Mouse (Mus musculus) forebrain, embryonic 14.5 days (tissue): ENCODE measurements around the gene Col15a1. TPM values are rescaled to one million over a fixed set of nuclear protein-coding genes. Genes with fewer than 3 reads are reported as not detected.

Source experiments
- ATAC-seq: fragments of 200-750 bp; cut with Nextera tagmentation; 2 replicates; pipeline ENCODE4 v1.8.0; 2017; ENCODE audit warnings: mild to moderate bottlenecking, moderate library complexity
- DNase-seq: peaks from one replicate; pipeline ENCODE4 v3.0.0-alpha.2; 2015; ENCODE audit warnings: low spot score
- H3K27ac ChIP-seq: fragments of 300-500 bp; sonication (generic); 2 replicates; pipeline ENCODE4 v1.5.1; 2014; ENCODE audit warnings: low read depth, mild to moderate bottlenecking, control low read depth, low read length, moderate library complexity
- H3K27me3 ChIP-seq: fragments of 300-500 bp; sonication (generic); replicated peaks from 2 replicates; pipeline ENCODE4 v1.6.1; 2014; ENCODE audit warnings: low read length, control low read depth, mixed read lengths; ENCODE audit not compliant: control insufficient read depth, insufficient read depth
- H3K36me3 ChIP-seq: fragments of 300-500 bp; sonication (generic); 2 replicates; pipeline ENCODE4 v1.6.1; 2014; ENCODE audit warnings: low read length, control low read depth; ENCODE audit not compliant: control insufficient read depth, insufficient read depth
- H3K4me1 ChIP-seq: fragments of 300-500 bp; sonication (generic); 2 replicates; pipeline ENCODE4 v1.6.1; 2014; ENCODE audit warnings: antibody characterized with exemption, low read length, control low read depth; ENCODE audit not compliant: control insufficient read depth, insufficient read depth
- H3K4me2 ChIP-seq: fragments of 300-500 bp; sonication (generic); 2 replicates; pipeline ENCODE4 v1.6.1; 2014; ENCODE audit warnings: mild to moderate bottlenecking, control low read depth, low read length
- H3K4me3 ChIP-seq: fragments of 300-500 bp; sonication (generic); 2 replicates; pipeline ENCODE4 v1.5.1; 2014; ENCODE audit warnings: low read depth, low read length, control low read depth
- H3K9ac ChIP-seq: fragments of 300-500 bp; sonication (generic); 2 replicates; pipeline ENCODE4 v1.6.1; 2014; ENCODE audit warnings: mild to moderate bottlenecking, low read length, control low read depth, moderate library complexity
- H3K9me3 ChIP-seq: fragments of 300-500 bp; sonication (generic); replicated peaks from 2 replicates; pipeline ENCODE4 v1.6.1; 2016; ENCODE audit warnings: low read length, control low read depth, mixed read lengths; ENCODE audit not compliant: control insufficient read depth
- WGBS: fragments of 180-500 bp; shearing (Covaris S2); extraction: QIAGEN DNeasy Blood & Tissue Kit; methylation state at CpG from one replicate; pipeline ENCODE4 v1.1.7; 2014; 5-methylcytosine and 5-hydroxymethylcytosine counted together
- polyA plus RNA-seq: library from polyadenylated mRNA; unstranded; fragments of >200 nt; fragmentation: Nextera tagmentation; extraction: Ambion mirVana; gene quantifications from 2 replicates; pipeline ENCODE4 v1.2.1, GENCODE M21; 2014

Col15a1 gene
- polyA plus RNA-seq, 1 experiment from 2014 or later: 1.9 TPM

DNA sequence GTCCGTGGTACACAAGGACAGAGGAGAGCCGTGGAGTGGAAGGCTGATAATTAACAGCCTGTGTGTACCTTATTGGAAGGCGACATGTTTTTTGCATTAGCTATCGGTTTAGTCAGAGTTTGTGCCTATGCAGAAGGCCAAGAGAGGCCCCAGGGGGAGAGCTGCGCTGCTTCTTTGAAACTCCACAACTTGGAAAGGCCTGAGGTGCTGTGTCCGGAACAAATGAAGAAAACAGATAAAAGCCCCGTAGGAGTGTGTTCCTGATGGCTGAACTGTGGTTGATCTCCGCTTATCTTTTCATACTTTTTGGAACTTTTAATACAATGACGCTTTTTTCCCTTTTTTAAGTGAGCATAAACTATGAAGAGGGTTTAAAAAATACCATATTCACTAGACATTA is 76.9 kb downstream of the Col15a1 start:
- ATAC-seq (no peak), DNase-seq (no peak)
- no peak overlapping the region for H3K27ac ChIP-seq
- H3K4me1 ChIP-seq: no peaks in the 10 kb centered on the region
- no peak overlapping the region for H3K4me2 ChIP-seq
- 73% methylated on average over 9 of the region's 9 CpGs for WGBS
- no peaks in the 10 kb centered on the region for H3K9me3 ChIP-seq
- no peaks in the 10 kb centered on the region for H3K36me3 ChIP-seq
- H3K4me3 ChIP-seq: no peak overlapping the region
- H3K9ac ChIP-seq: no peak overlapping the region
- no peaks in the 10 kb centered on the region for H3K27me3 ChIP-seq

DNA sequence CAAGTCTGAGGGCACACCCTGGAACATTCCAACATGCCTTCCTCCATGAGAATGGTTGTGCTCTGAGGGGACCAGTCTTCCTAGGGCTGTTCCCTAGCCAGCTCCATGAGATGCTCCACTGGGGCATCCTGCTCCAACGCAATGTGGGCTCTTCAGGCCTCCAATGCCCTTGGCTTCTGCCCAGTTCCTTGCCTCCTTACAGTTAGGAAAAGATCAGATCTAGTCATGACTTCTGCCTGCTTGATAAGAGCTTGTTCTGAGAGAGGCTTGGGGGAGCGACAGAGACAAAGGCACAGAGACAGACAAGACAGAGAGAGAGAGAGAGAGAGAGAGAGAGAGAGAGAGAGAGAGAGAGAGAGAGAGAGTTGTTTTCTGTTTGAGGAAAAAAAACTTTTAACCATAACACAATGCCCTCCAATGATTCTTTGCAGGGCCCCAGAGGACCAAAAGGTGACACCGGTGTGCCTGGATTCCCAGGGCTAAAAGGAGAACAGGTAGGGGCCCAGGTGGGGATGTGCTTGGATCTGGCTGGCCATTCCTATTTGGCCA is 78.7 kb downstream of the Col15a1 start:
- H3K4me1 ChIP-seq: no peaks in the 10 kb centered on the region
- DNase-seq (no peak), ATAC-seq (no peak)
- no peaks in the 10 kb centered on the region for H3K36me3 ChIP-seq
- H3K27ac ChIP-seq: no peak overlapping the region
- WGBS: 87% methylated on average over 3 of the region's 3 CpGs
- H3K9ac ChIP-seq: no peak overlapping the region
- H3K9me3 ChIP-seq: no peaks in the 10 kb centered on the region
- no peaks in the 10 kb centered on the region for H3K27me3 ChIP-seq
- no peak overlapping the region for H3K4me2 ChIP-seq
- H3K4me3 ChIP-seq: no peak overlapping the region

DNA sequence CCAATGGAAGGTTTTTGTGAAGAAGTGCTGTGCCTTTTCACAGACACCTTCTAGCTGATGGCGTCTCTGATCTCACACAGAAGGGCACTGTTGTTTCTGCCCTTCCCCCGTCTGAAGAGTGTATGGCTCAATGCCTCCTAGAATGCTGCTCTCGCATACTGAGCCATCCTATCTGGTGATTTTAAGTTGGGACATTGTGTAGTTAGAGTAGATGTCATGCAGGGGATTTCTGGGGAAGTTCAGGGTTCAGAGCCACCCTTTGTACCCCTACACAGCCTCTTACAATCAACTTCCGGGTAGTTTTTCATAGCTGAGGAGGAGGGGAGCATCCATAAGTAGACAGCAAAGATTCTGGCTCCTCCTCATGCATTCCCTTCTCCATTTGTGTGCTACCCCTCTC is 79.5 kb downstream of the Col15a1 start:
- H3K27ac ChIP-seq: no peak overlapping the region
- no peak for DNase-seq
- H3K4me2 ChIP-seq: no peak overlapping the region
- no peak overlapping the region for H3K4me3 ChIP-seq
- H3K4me1 ChIP-seq: no peaks in the 10 kb centered on the region
- 61% methylated on average over 4 of the region's 4 CpGs for WGBS
- no peaks in the 10 kb centered on the region for H3K27me3 ChIP-seq
- no peaks in the 10 kb centered on the region for H3K9me3 ChIP-seq
- no peak for ATAC-seq
- H3K9ac ChIP-seq: no peak overlapping the region
- no peaks in the 10 kb centered on the region for H3K36me3 ChIP-seq

DNA sequence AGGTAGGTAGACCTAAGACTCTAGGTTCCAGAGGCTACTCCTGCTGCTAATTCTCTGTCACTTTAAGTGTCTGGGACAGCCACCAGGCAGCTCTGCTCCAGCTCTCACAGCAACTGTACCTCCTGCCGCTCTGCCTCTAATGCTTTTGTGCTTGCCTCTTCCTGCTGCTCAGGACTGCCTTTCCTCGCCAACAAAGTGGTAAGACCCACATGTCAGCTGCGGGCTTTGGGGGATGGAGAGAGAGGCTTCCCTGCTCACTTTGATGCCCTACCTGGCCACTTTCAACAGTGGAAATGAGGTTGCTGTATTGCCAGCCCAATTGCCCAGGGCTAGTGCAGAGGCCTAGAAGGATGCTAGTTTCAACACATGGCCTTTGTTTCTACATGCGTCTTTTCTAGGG is 80.3 kb downstream of the Col15a1 start:
- Histone ChIP-seq H3K4me3 (no peak overlapping the region), H3K36me3 (no peaks in the 10 kb centered on the region), H3K4me2 (no peak overlapping the region), H3K27ac (no peak overlapping the region), H3K9me3 (no peaks in the 10 kb centered on the region), H3K27me3 (no peaks in the 10 kb centered on the region), H3K9ac (no peak overlapping the region), H3K4me1 (no peaks in the 10 kb centered on the region)
- DNase-seq (no peak), ATAC-seq (no peak)
- 27% methylated on average over 4 of the region's 4 CpGs for WGBS

DNA sequence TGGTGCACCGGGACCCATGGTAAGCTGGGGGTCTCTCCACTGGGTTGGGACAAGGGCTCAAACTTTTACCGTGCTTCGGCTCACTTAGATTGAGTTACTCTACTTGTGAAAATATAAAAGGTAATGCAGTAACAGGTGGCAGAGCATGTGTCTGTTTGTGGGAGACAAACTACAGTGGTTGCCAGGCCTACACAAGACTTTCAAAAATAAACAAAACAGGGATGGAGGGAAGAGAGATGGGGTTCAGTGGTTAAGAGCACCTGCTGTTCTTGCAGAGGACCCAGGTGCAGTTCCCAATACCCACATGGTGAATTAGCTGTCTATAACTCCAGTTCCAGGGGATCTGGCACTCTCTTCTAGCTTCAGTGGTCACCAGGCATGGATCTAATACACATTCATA is 81.6 kb downstream of the Col15a1 start:
- Histone ChIP-seq H3K9me3 (no peaks in the 10 kb centered on the region), H3K4me1 (no peaks in the 10 kb centered on the region), H3K27ac (no peak overlapping the region), H3K4me2 (no peak overlapping the region), H3K27me3 (no peaks in the 10 kb centered on the region), H3K4me3 (no peak overlapping the region), H3K9ac (no peak overlapping the region), H3K36me3 (no peaks in the 10 kb centered on the region)
- no peak for ATAC-seq
- DNase-seq: no peak
- 97% methylated on average over 3 of the region's 3 CpGs for WGBS

DNA sequence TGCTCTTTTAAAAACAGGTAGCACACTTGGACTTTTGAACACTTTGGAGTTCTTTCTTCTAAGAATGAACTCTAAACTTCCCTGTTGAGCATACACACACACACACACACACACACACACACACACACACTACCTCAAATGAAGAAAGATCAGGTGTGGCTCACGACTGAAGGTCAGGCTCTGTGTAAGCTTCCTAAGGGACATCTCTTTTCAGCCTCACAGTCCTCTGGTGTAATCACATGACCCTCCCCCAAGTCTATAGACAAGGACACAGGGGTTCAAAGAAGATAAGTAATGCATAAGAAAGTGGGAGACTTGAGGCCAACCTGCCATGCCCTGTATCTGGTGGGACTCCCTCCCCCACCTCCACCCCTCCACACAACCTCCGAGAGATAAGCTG is 82.5 kb downstream of the Col15a1 start:
- no peak overlapping the region for H3K4me3 ChIP-seq
- DNase-seq (no peak), ATAC-seq (no peak)
- WGBS: 78% methylated on average over 2 of the region's 2 CpGs
- H3K9ac ChIP-seq: no peak overlapping the region
- H3K27me3 ChIP-seq: no peaks in the 10 kb centered on the region
- H3K4me1 ChIP-seq: no peaks in the 10 kb centered on the region
- H3K9me3 ChIP-seq: no peaks in the 10 kb centered on the region
- no peak overlapping the region; the same call in 1 of the 2 replicates for H3K27ac ChIP-seq
- H3K4me2 ChIP-seq: no peak overlapping the region
- H3K36me3 ChIP-seq: no peaks in the 10 kb centered on the region

DNA sequence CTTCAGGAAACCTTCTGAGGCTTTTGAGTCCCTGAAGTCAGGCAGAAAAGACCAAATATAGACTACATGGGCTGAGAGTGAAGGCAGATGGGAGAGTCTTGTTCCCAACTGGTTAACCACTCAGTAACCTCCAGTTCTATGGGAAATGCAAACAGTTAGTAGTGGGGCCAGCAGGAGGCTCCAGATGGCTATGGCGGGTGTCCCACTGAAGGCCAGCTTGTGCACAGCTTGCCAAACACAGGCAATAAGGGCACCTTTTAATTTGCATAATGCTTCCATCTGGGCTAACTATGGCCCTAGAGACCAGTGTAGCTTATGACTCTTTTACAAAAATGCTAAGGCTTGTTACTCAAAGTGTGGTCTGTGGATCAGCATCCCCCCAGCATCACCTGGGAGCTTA is 83.1 kb downstream of the Col15a1 start:
- Histone ChIP-seq H3K4me2 (no peak overlapping the region), H3K9ac (no peak overlapping the region), H3K27me3 (no peaks in the 10 kb centered on the region), H3K4me3 (no peak overlapping the region), H3K36me3 (no peaks in the 10 kb centered on the region), H3K27ac (no peak overlapping the region; the same call in 1 of the 2 replicates), H3K4me1 (no peaks in the 10 kb centered on the region), H3K9me3 (no peaks in the 10 kb centered on the region)
- peak; percentile 76 for ATAC-seq
- 47% methylated on average over 1 of the region's 1 CpGs for WGBS
- peak; percentile 76 for DNase-seq

DNA sequence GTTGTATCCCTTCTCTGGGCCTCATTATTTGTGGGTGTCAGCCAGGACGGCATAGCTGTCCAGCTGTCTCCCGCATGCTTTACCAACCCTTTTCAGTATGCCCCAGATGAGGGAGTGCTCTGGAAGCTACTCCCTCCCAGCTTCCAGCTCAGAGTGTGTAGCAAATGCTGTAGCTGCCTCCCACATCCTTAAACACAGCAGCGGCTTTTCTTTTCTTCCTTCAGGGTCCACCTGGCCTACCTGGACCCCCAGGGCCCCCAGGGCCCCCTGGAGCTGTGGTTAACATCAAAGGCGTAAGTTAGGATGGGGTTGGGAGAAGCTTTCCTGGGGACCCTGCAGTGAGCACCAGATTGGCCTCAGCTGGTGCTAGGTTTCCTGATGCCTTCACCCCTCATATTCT is 85.0 kb downstream of the Col15a1 start:
- H3K9ac ChIP-seq: no peak overlapping the region
- ATAC-seq: no peak
- H3K36me3 ChIP-seq: no peaks in the 10 kb centered on the region
- no peak overlapping the region for H3K4me2 ChIP-seq
- DNase-seq: no peak
- H3K27ac ChIP-seq: no peak overlapping the region
- no peaks in the 10 kb centered on the region for H3K4me1 ChIP-seq
- WGBS: 54% methylated on average over 4 of the region's 4 CpGs
- no peaks in the 10 kb centered on the region for H3K27me3 ChIP-seq
- no peak overlapping the region for H3K4me3 ChIP-seq
- no peaks in the 10 kb centered on the region for H3K9me3 ChIP-seq

DNA sequence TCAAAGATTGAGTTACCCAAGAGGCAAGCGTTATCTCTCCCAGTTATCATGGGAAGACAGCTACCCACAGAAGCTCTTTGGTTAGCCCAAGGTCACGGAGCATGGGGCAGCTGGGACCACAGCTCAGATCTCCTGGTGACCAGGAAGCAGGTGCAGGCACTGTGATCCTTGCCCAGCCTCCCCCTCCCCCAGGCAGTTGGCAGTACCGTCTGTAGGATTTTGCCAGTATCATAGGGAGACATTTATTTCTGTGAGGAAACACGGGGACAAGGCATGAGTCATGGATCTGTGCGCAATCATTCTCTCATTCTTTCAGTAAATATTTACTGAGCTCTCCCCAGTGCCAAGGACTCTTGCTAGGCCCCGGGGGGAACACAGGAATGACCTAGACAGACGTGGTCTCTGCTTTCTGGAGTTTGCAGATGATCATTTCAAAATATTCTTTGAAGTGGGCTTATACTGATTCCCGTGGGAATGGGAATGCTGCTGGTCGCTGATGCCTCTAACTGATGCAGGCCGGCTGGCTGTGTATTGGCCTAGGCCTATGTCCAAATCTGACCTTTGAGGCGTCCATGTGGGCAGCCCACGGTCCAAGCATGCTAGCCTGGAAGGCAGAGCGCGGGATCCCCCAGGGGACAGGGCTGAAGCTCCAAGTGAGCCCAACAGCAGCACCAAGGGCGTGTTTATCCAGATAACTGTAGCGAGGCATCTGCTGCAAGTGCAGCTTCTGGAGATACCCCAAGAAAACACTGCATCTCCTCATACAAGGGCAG is 86.0 kb downstream of the Col15a1 start:
- 85% methylated on average over 16 of the region's 16 CpGs for WGBS
- no peak for DNase-seq
- Histone ChIP-seq H3K27me3 (no peaks in the 10 kb centered on the region), H3K4me1 (no peaks in the 10 kb centered on the region), H3K4me3 (no peak overlapping the region), H3K9me3 (0 out of 2 replicates have a peak, but pooled peaks cover 3% of the 10 kb centered on the region), H3K36me3 (no peaks in the 10 kb centered on the region), H3K27ac (no peak overlapping the region), H3K9ac (no peak overlapping the region), H3K4me2 (no peak overlapping the region)
- ATAC-seq: no peak
